Mouse (Mus musculus): ENCODE measurements around the gene Gigyf2. TPM values are rescaled to one million over a fixed set of nuclear protein-coding genes. Genes with fewer than 3 reads are reported as not detected.
A peak's percentile ranks its signal among the peaks of the same experiment; 100 is the strongest.

The Gigyf2 gene
- polyA plus RNA-seq, 1 experiment = 19.0 TPM

- Histone ChIP-seq H3K4me2 (ENCODE audit: low read depth) (no peak overlapping the region), H3K27me3 (ENCODE audit: control insufficient read depth, insufficient read depth, insufficient read length) (no peaks in the 10 kb centered on the region), H3K36me3 (ENCODE audit: control insufficient read depth, insufficient read depth) (no peaks in the 10 kb centered on the region), H3ac (ENCODE audit: control insufficient read depth, insufficient read length) (no peak overlapping the region), H3K4me3 (no peak overlapping the region), H3K79me2 (ENCODE audit: control insufficient read depth, insufficient read depth) (no peaks in the 10 kb centered on the region)
- no peak for TF ChIP-seq TCF12 (IDR thresholded peaks at IDR 0.05; ENCODE audit: insufficient read depth, poor library complexity, severe bottlenecking)
- TF ChIP-seq E2F4 (IDR thresholded peaks at IDR 0.05; ENCODE audit: insufficient read depth) = no peak
- TF ChIP-seq CEBPB (IDR thresholded peaks at IDR 0.05; ENCODE audit: insufficient read depth, poor library complexity, severe bottlenecking) = no peak
- TF ChIP-seq SRF (IDR thresholded peaks at IDR 0.05; ENCODE audit: control insufficient read depth, insufficient read length, low read depth) = no peak
- TF ChIP-seq REST (IDR thresholded peaks at IDR 0.05; ENCODE audit: insufficient read depth, insufficient read length) = no peak
- TF ChIP-seq MYOG (IDR thresholded peaks at IDR 0.05; ENCODE audit: control insufficient read depth in 1 of 3, insufficient read depth in 1 of 3, insufficient read length in 2 of 3, low read depth in 2 of 3) = no peak
- TF ChIP-seq POLR2AphosphoS2 (IDR thresholded peaks at IDR 0.05; ENCODE audit: insufficient read length, low read depth) = no peak
- TF ChIP-seq MAX (IDR thresholded peaks at IDR 0.05; ENCODE audit: low read depth) = no peak
- no peak for TF ChIP-seq TCF3 (IDR thresholded peaks at IDR 0.05; ENCODE audit: insufficient read length, low read depth)
Observed at GRCm38 (mm10) chr1:87294063-87294710, 32.6 kb upstream of the Gigyf2 start.

DNA sequence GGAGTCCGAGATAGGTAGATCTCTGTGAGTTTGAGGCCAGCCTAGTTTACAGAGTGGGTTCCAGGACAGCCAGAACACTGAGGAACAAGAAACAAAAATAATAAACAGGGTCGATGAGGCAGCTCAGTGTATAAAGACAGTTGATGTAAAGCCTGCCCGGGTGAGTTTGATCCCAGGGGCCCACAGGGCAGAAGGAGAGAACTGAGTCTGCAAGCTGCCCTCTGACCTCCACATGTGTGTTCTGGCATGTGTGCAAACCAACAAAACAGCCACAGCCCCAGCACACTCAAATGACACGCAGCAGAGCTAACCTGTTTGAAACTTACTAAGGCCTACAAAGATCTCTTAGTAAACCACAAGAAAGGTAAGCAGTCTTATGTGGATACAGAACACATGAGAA lies 31.8 kb upstream of the Gigyf2 start:
- TF ChIP-seq TCF3 (IDR thresholded peaks at IDR 0.05; ENCODE audit: insufficient read length, low read depth) (no peak), MYOD1 (IDR thresholded peaks at IDR 0.05; ENCODE audit: control insufficient read depth in 1 of 3, insufficient read length in 2 of 3, low read depth in 2 of 3) (no peak), POLR2A (IDR thresholded peaks at IDR 0.05; ENCODE audit: insufficient read length, low read depth) (no peak), E2F4 (IDR thresholded peaks at IDR 0.05; ENCODE audit: insufficient read depth) (no peak)
- no peaks in the 10 kb centered on the region for H3K79me2 ChIP-seq (ENCODE audit: control insufficient read depth, insufficient read depth)
- no peak overlapping the region for H3K4me2 ChIP-seq (ENCODE audit: low read depth)
- H3ac ChIP-seq (ENCODE audit: control insufficient read depth, insufficient read length) = no peak overlapping the region
- no peak overlapping the region for H3K4me3 ChIP-seq
- H3K36me3 ChIP-seq (ENCODE audit: control insufficient read depth, insufficient read depth) = no peaks in the 10 kb centered on the region
- no peaks in the 10 kb centered on the region for H3K27me3 ChIP-seq (ENCODE audit: control insufficient read depth, insufficient read depth, insufficient read length)

GRCm38 (mm10) chr1:87297346-87297925 lies 29.4 kb upstream of the Gigyf2 start:
- TF ChIP-seq POLR2A (IDR thresholded peaks at IDR 0.05; ENCODE audit: insufficient read length, low read depth) (no peak), TCF12 (IDR thresholded peaks at IDR 0.05; ENCODE audit: insufficient read depth, poor library complexity, severe bottlenecking) (no peak), E2F4 (IDR thresholded peaks at IDR 0.05; ENCODE audit: insufficient read depth) (no peak), CEBPB (IDR thresholded peaks at IDR 0.05; ENCODE audit: insufficient read depth, poor library complexity, severe bottlenecking) (no peak), POLR2AphosphoS2 (IDR thresholded peaks at IDR 0.05; ENCODE audit: insufficient read length, low read depth) (no peak), MYOG (IDR thresholded peaks at IDR 0.05; ENCODE audit: control insufficient read depth in 1 of 3, insufficient read depth in 1 of 3, insufficient read length in 2 of 3, low read depth in 2 of 3) (no peak), MAX (IDR thresholded peaks at IDR 0.05; ENCODE audit: low read depth) (no peak), USF1 (IDR thresholded peaks at IDR 0.05; ENCODE audit: low read depth) (no peak), TCF3 (IDR thresholded peaks at IDR 0.05; ENCODE audit: insufficient read length, low read depth) (no peak), SRF (IDR thresholded peaks at IDR 0.05; ENCODE audit: control insufficient read depth, insufficient read length, low read depth) (no peak), MYOD1 (IDR thresholded peaks at IDR 0.05; ENCODE audit: control insufficient read depth in 1 of 3, insufficient read length in 2 of 3, low read depth in 2 of 3) (no peak), REST (IDR thresholded peaks at IDR 0.05; ENCODE audit: insufficient read depth, insufficient read length) (no peak)
- Histone ChIP-seq H3K27me3 (ENCODE audit: control insufficient read depth, insufficient read depth, insufficient read length) (no peaks in the 10 kb centered on the region), H3K79me2 (ENCODE audit: control insufficient read depth, insufficient read depth) (no peaks in the 10 kb centered on the region), H3K4me3 (no peak overlapping the region), H3K36me3 (ENCODE audit: control insufficient read depth, insufficient read depth) (no peaks in the 10 kb centered on the region), H3K4me2 (ENCODE audit: low read depth) (no peak overlapping the region), H3ac (ENCODE audit: control insufficient read depth, insufficient read length) (no peak overlapping the region)

DNA sequence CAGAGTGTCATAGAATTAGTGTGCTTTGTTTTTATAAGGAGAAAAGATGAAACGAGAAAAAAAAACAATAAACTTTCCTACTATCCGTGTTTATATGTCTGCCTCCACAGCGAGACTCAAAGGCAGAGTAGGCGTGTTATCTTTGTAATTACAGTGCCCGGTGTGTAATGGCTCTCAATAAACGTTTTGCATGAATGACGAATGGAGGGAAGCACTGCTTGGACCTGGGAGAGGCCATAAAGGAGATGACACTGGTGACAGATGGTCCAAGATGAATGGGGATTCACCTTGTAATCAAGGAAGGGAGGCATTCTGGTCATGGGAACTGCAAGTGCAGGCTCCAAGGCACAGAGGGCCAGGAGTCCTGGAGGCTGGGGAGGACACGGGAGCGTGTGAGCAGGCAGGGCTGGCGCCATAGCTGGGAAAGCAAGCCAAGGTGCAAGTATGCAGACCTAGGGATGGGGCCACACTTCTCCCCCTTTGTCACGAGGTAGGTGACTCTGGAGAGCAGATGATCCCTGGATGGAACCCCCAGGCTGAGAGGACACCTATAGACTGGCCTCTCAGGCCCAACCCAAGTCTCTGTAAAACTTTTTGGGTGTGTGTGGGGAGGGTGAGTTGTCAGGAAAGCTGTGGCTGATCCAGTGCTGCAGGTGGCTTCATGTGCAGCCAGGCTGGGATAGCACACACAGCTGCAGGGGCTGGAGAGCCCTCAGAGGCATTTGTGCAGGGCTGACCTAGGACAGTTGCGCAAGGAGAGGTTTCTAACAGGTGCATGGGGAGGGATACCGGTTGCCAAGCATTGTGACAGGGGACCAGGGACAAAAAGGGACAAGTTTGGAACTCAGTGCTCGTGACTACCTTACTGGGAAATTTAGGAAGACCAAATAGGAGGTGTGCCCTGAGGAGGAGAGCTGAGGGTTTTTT lies 26.2 kb upstream of the Gigyf2 start:
- Histone ChIP-seq H3ac (ENCODE audit: control insufficient read depth, insufficient read length) (no peak overlapping the region), H3K79me2 (ENCODE audit: control insufficient read depth, insufficient read depth) (no peaks in the 10 kb centered on the region), H3K4me2 (ENCODE audit: low read depth) (no peak overlapping the region), H3K4me3 (no peak overlapping the region), H3K27me3 (ENCODE audit: control insufficient read depth, insufficient read depth, insufficient read length) (no peaks in the 10 kb centered on the region), H3K36me3 (ENCODE audit: control insufficient read depth, insufficient read depth) (no peaks in the 10 kb centered on the region)
- TF ChIP-seq MYOD1 (IDR thresholded peaks at IDR 0.05; ENCODE audit: control insufficient read depth in 1 of 3, insufficient read length in 2 of 3, low read depth in 2 of 3) = peak in 2 of 3 experiments; percentile 19 to 51
- TF ChIP-seq MAX (IDR thresholded peaks at IDR 0.05; ENCODE audit: low read depth) = no peak
- TF ChIP-seq MYOG (IDR thresholded peaks at IDR 0.05; ENCODE audit: control insufficient read depth in 1 of 3, insufficient read depth in 1 of 3, insufficient read length in 2 of 3, low read depth in 2 of 3) = peak in 1 of 3 experiments; percentile 74

Measured in myocyte (in vitro differentiated cells).